Mouse (Mus musculus) stomach, postnatal 0 days (tissue): Measurements from ENCODE around the gene Ppp1cb. TPM values are rescaled to one million over a fixed set of nuclear protein-coding genes. Genes with fewer than 3 reads are reported as not detected.

Source experiments
- ATAC-seq: fragments of 200-750 bp; cut with Nextera tagmentation; 2 replicates; pipeline ENCODE4 v1.8.0; 2017; ENCODE audit not compliant: low FRiP score, low TSS enrichment
- DNase-seq: peaks from one replicate; pipeline ENCODE4 v3.0.0-alpha.2; 2016; ENCODE audit warnings: low spot score
- H3K27ac ChIP-seq: fragments of 300-500 bp; sonication (generic); replicated peaks from 2 replicates; pipeline ENCODE4 v1.5.1; 2014; ENCODE audit warnings: mild to moderate bottlenecking, control low read depth
- H3K27me3 ChIP-seq: fragments of 300-500 bp; sonication (generic); 2 replicates; pipeline ENCODE4 v1.6.1; 2014; ENCODE audit warnings: low read length; ENCODE audit not compliant: control insufficient read depth, insufficient read depth
- H3K36me3 ChIP-seq: fragments of 300-500 bp; sonication (generic); 2 replicates; pipeline ENCODE4 v1.6.1; 2014; ENCODE audit warnings: low read length, mixed read lengths; ENCODE audit not compliant: control insufficient read depth, insufficient read depth
- H3K4me1 ChIP-seq: fragments of 300-500 bp; sonication (generic); replicated peaks from 2 replicates; pipeline ENCODE4 v1.6.1; 2014; ENCODE audit warnings: antibody characterized with exemption; ENCODE audit not compliant: control insufficient read depth, insufficient read depth
- H3K4me2 ChIP-seq: fragments of 300-500 bp; sonication (generic); replicated peaks from 2 replicates; pipeline ENCODE4 v1.6.1; 2014; ENCODE audit warnings: low read depth, mild to moderate bottlenecking, control low read depth, moderate library complexity
- H3K4me3 ChIP-seq: fragments of 300-500 bp; sonication (generic); 2 replicates; pipeline ENCODE4 v1.5.1; 2014; ENCODE audit warnings: low read depth, low read length, control low read depth
- H3K9ac ChIP-seq: fragments of 300-500 bp; sonication (generic); 2 replicates; pipeline ENCODE4 v1.6.1; 2014; ENCODE audit warnings: mild to moderate bottlenecking, low read length, control low read depth, mixed read lengths
- H3K9me3 ChIP-seq: fragments of 300-500 bp; sonication (generic); 2 replicates; pipeline ENCODE4 v1.6.1; 2016; ENCODE audit warnings: low read length; ENCODE audit not compliant: control insufficient read depth
- CTCF ChIP-seq: IDR thresholded peaks from 2 replicates; pipeline ENCODE4 v1.5.1; 2016; ENCODE audit warnings: antibody characterized with exemption, low read depth, mild to moderate bottlenecking, moderate library complexity
- EP300 ChIP-seq: optimal IDR thresholded peaks from 2 replicates; pipeline ENCODE3; 2016; ENCODE audit warnings: antibody characterized with exemption
- WGBS: fragments of 180-500 bp; shearing (Covaris S2); extraction: QIAGEN DNeasy Blood & Tissue Kit; methylation state at CpG from one replicate; pipeline ENCODE4 v1.1.7; 2014; 5-methylcytosine and 5-hydroxymethylcytosine counted together
- polyA plus RNA-seq: library from polyadenylated mRNA; unstranded; fragments of >200 nt; fragmentation: Nextera tagmentation; extraction: Ambion mirVana; gene quantifications from 2 replicates; pipeline ENCODE4 v1.2.1, GENCODE M21; 2015

Ppp1cb gene
- polyA plus RNA-seq, 1 experiment from 2014 or later, result 193 TPM

DNA sequence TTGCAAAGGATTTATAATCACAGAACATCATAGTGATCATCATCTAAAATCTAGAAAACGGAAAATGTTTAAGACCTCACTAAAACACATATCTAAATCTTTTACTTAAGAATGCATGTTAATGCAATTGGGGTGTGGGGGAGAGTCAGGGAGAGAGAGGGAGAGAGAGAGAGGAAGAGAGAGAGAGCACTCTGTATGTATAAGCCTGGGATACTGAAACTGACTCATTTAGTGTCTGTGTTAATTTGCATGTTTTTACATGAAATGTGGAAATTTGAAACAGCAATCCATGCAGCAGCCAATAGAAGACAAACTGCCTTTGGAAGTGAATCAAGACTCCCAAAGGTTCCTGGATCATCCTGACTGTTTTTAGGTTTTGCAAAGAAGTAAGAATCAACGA is 45.1 kb upstream of the Ppp1cb start:
- no peak for TF ChIP-seq EP300
- no peak for TF ChIP-seq CTCF
- no peak for ATAC-seq
- no peak for DNase-seq
- no peak overlapping the region for H3K4me2 ChIP-seq
- no peaks in the 10 kb centered on the region for H3K27me3 ChIP-seq
- no peak overlapping the region for H3K9ac ChIP-seq
- H3K27ac ChIP-seq, result 0 out of 2 replicates have a peak overlapping the region, but pooled peaks have one; percentile 49
- 0 out of 2 replicates have a peak, but pooled peaks cover 8% of the 10 kb centered on the region for H3K4me1 ChIP-seq
- no peaks in the 10 kb centered on the region for H3K36me3 ChIP-seq
- H3K9me3 ChIP-seq, result no peaks in the 10 kb centered on the region
- WGBS, result 52% methylated on average over 2 of the region's 2 CpGs
- no peak overlapping the region for H3K4me3 ChIP-seq

DNA sequence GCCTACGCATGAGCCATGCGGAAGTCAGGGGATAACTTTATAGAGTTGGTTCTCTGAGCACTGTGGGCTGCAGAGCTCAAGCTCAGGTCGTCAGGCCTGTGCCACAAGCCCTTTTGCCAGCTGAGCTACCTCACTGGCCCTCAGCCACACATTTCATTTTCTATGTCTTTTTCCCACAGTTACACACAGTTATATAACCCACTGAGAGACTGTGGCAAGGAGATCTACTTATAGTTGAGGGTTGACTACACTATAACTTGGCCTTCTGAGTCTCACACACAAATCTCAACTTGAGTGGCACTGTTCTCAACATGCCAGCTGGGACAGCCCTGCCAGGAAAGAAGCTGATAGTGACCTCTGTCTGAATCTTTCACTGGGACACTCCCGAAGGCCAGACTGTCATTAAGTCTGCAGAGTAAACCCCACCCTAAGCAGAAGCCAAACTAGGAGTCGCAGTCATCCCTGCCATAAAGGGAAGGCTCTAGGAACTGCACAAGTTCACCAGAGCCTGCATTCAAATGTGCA is 44.1 kb upstream of the Ppp1cb start:
- Histone ChIP-seq H3K36me3 (no peaks in the 10 kb centered on the region), H3K4me2 (no peak overlapping the region), H3K27ac (peak overlapping the region; percentile 35; the same call in 1 of the 2 replicates), H3K9ac (0 out of 2 replicates have a peak overlapping the region, but pooled peaks have one; percentile 2), H3K4me1 (0 out of 2 replicates have a peak, but pooled peaks cover 8% of the 10 kb centered on the region), H3K9me3 (no peaks in the 10 kb centered on the region), H3K4me3 (no peak overlapping the region), H3K27me3 (no peaks in the 10 kb centered on the region)
- TF ChIP-seq CTCF, result no peak
- TF ChIP-seq EP300, result no peak
- no peak for DNase-seq
- 54% methylated on average over 5 of the region's 5 CpGs for WGBS
- ATAC-seq, result peak; percentile 22; the same call in 1 of the 2 replicates

DNA sequence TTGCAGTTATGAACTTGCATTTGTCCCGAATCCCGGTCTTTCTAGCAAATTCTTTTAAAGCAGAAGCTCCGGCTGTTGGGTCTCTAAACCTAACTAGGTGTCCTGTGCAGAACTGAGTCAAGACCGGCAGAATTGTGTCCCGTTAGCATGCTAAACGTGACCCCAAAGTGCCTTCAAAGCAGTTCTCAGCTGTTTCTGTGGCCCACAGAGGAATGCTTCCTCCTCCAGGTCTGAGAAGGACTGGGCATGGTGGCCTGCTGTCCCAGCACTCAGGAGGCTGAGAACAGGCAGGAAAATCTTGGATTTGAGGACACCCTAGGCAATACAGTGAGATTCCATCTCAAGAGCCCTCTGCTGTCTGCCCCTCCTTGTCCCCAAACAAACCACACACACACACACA is 43.1 kb upstream of the Ppp1cb start:
- no peak overlapping the region for H3K4me3 ChIP-seq
- no peaks in the 10 kb centered on the region for H3K36me3 ChIP-seq
- no peak for ATAC-seq
- no peaks in the 10 kb centered on the region for H3K27me3 ChIP-seq
- H3K4me1 ChIP-seq, result 0 out of 2 replicates have a peak, but pooled peaks cover 8% of the 10 kb centered on the region
- TF ChIP-seq CTCF (no peak), EP300 (no peak)
- H3K9ac ChIP-seq, result no peak overlapping the region
- no peak overlapping the region for H3K4me2 ChIP-seq
- no peak for DNase-seq
- WGBS, result 90% methylated on average over 6 of the region's 6 CpGs
- H3K9me3 ChIP-seq, result no peaks in the 10 kb centered on the region
- H3K27ac ChIP-seq, result no peak overlapping the region

DNA sequence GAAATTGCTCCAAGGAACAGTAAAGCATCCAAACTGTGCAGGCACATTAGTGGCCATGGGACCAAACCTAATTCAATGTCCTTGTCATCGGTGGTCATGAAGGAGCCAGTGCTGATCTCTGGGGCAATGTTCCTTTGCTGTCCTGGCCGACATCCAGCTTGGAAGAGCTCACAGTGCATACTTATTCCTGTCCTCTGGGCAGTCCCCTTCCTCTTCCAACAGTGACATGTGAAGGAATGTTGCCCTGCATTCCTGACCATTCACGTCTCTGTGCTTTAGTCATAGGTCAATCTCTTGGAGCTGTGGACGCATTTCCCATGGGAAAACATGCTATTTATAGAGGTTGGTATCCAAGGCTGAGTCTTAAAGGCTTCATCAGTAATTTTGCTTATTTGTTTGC is 41.8 kb upstream of the Ppp1cb start:
- no peak overlapping the region for H3K27ac ChIP-seq
- 34% methylated on average over 4 of the region's 4 CpGs for WGBS
- H3K4me1 ChIP-seq, result 0 out of 2 replicates have a peak, but pooled peaks cover 8% of the 10 kb centered on the region
- no peak overlapping the region for H3K9ac ChIP-seq
- ATAC-seq (peak; percentile 34; the same call in 1 of the 2 replicates), DNase-seq (no peak)
- no peaks in the 10 kb centered on the region for H3K36me3 ChIP-seq
- no peaks in the 10 kb centered on the region for H3K9me3 ChIP-seq
- no peak for TF ChIP-seq EP300
- no peak for TF ChIP-seq CTCF
- H3K4me3 ChIP-seq, result no peak overlapping the region
- H3K27me3 ChIP-seq, result no peaks in the 10 kb centered on the region
- H3K4me2 ChIP-seq, result no peak overlapping the region

DNA sequence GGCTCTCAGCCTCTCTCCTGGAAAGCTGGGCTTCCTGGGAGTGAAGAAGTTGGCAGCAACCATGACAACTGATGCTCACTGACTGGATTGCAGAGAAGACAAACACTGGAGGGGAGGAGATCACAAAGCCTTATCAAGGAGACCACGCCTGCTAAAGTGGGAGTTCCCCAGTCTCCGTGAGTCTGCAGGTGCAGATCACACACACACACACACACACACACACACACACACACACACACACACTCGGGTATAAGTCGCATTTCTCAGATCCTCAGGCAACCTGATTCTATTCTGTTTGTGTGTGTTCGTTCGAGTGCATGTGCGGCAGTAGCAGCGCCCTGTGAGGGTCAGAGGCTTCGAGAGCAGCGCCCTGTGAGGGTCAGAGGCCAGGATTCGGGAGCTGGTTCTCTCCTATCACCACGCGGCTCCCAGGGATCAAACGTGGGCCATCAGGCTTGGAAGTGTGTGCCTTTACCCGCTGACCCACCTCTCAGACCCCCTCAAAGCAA is 36.5 kb upstream of the Ppp1cb start:
- no peaks in the 10 kb centered on the region for H3K36me3 ChIP-seq
- no peak overlapping the region for H3K9ac ChIP-seq
- no peaks in the 10 kb centered on the region for H3K9me3 ChIP-seq
- H3K27ac ChIP-seq, result no peak overlapping the region
- no peaks in the 10 kb centered on the region for H3K4me1 ChIP-seq
- ATAC-seq (peak; percentile 80), DNase-seq (peak; percentile 75)
- WGBS, result 31% methylated on average over 15 of the region's 15 CpGs
- no peak overlapping the region for H3K4me2 ChIP-seq
- TF ChIP-seq EP300 (no peak), CTCF (no peak)
- no peaks in the 10 kb centered on the region for H3K27me3 ChIP-seq
- no peak overlapping the region for H3K4me3 ChIP-seq

DNA sequence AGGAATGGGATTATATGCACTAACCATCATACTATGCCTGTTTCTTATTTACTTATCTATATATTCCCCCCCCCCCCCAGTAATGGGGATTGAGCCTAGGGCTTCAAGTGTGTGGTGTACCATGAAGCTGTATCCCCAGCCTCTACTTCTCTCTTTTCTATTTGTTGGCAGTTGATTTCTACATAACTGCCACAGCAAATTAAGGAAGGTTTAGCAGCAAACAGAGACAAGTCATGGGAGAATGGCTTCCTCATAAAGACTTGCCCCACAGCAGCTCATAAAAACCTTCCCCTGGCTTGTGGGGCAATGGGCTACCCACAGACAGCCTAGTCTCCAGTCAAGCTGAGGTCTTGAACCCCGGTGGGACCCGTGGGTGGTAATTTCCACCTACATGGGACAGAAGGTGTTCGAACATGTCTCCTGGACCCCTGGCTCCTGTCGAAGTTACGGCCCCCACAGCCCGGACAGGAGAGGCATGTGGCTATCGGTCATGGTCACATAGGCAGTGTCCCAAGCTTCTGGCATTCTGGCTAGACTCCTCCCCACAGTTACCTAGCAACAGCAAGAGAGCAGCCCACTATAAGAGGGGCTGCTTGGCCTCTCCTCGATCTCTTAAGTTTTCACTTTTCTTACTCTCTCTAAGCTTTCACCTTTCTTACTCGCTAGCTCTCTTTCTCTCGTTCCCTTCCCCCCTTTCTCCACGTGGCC is 35.1 kb upstream of the Ppp1cb start:
- Histone ChIP-seq H3K27me3 (no peaks in the 10 kb centered on the region), H3K4me1 (no peaks in the 10 kb centered on the region), H3K4me2 (no peak overlapping the region), H3K9ac (no peak overlapping the region), H3K9me3 (no peaks in the 10 kb centered on the region), H3K27ac (no peak overlapping the region), H3K4me3 (no peak overlapping the region), H3K36me3 (no peaks in the 10 kb centered on the region)
- DNase-seq (no peak), ATAC-seq (no peak)
- 69% methylated on average over 11 of the region's 11 CpGs for WGBS
- TF ChIP-seq CTCF, result no peak
- TF ChIP-seq EP300, result no peak
